Mouse (Mus musculus) kidney, embryonic 16.5 days (tissue): Measurements from ENCODE around the gene Gm37240. TPM values are rescaled to one million over a fixed set of nuclear protein-coding genes. Genes with fewer than 3 reads are reported as not detected.
A peak's percentile ranks its signal among the peaks of the same experiment; 100 is the strongest.

Source experiments
- ATAC-seq: fragments of 200-750 bp; cut with Nextera tagmentation; 2 replicates; pipeline ENCODE4 v1.8.0; 2017; ENCODE audit warnings: moderate TSS enrichment; ENCODE audit not compliant: low FRiP score, low TSS enrichment
- H3K27ac ChIP-seq: fragments of 300-500 bp; sonication (generic); 2 replicates; pipeline ENCODE4 v1.5.1; 2014; ENCODE audit warnings: low read length
- H3K27me3 ChIP-seq: fragments of 300-500 bp; sonication (generic); 2 replicates; pipeline ENCODE4 v1.6.1; 2014; ENCODE audit warnings: low read length, control low read depth, mixed read lengths; ENCODE audit not compliant: insufficient read depth
- H3K36me3 ChIP-seq: fragments of 300-500 bp; sonication (generic); 2 replicates; pipeline ENCODE4 v1.6.1; 2014; ENCODE audit warnings: low read length, control low read depth, mixed read lengths; ENCODE audit not compliant: insufficient read depth
- H3K4me1 ChIP-seq: fragments of 300-500 bp; sonication (generic); 2 replicates; pipeline ENCODE4 v1.6.1; 2014; ENCODE audit warnings: low read length, control low read depth, mixed read lengths; ENCODE audit not compliant: insufficient read depth
- H3K4me2 ChIP-seq: fragments of 300-500 bp; sonication (generic); replicated peaks from 2 replicates; pipeline ENCODE4 v1.6.1; 2014; ENCODE audit warnings: low read depth, low read length
- H3K4me3 ChIP-seq: fragments of 300-500 bp; sonication (generic); 2 replicates; pipeline ENCODE4 v1.5.1; 2014; ENCODE audit warnings: mild to moderate bottlenecking, low read length
- H3K9ac ChIP-seq: fragments of 300-500 bp; sonication (generic); replicated peaks from 2 replicates; pipeline ENCODE4 v1.6.1; 2014; ENCODE audit warnings: low read length
- H3K9me3 ChIP-seq: fragments of 300-500 bp; sonication (generic); 2 replicates; pipeline ENCODE4 v1.6.1; 2016; ENCODE audit warnings: low read length, control low read depth
- WGBS: fragments of 180-500 bp; shearing (Covaris S2); extraction: QIAGEN DNeasy Blood & Tissue Kit; methylation state at CpG from one replicate; pipeline ENCODE4 v1.1.7; 2014; 5-methylcytosine and 5-hydroxymethylcytosine counted together
- polyA plus RNA-seq: library from polyadenylated mRNA; unstranded; fragments of >200 nt; fragmentation: Nextera tagmentation; extraction: Ambion mirVana; gene quantifications from 2 replicates; pipeline ENCODE4 v1.2.1, GENCODE M21; 2015

Gm37240 gene
- polyA plus RNA-seq, 1 experiment from 2014 or later, result 8.7 TPM

DNA sequence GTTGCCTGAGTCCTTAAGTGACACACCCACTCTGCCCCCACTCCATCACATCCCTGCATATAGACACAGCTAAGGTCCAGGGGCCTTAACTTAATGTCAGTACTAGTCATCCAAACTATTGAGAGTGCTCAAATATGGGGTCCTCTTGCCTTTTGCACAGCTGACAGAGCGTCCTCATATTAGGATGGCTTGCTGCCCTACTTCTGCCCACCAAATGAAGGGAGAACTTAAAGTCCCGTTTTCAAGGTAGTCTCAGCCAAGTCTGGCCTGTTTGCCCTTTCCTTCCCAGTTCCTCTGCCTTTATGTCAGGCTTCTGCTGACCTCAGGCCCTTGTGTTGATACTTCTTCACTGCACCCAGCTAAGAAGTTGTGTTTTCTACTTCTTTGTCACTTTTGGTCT lies 914.4 kb downstream of the Gm37240 start:
- peaks cover 19% of the 10 kb centered on the region for H3K36me3 ChIP-seq
- H3K9me3 ChIP-seq, result no peaks in the 10 kb centered on the region
- no peaks in the 10 kb centered on the region for H3K4me1 ChIP-seq
- H3K9ac ChIP-seq, result no peak overlapping the region
- no peak overlapping the region for H3K4me2 ChIP-seq
- no peak for ATAC-seq
- H3K27ac ChIP-seq, result no peak overlapping the region
- H3K4me3 ChIP-seq, result no peak overlapping the region
- no peaks in the 10 kb centered on the region for H3K27me3 ChIP-seq
- WGBS, result 90% methylated on average over 2 of the region's 2 CpGs

- ATAC-seq, result no peak
- Histone ChIP-seq H3K27ac (no peak overlapping the region), H3K9ac (no peak overlapping the region), H3K4me1 (no peaks in the 10 kb centered on the region), H3K4me3 (no peak overlapping the region), H3K4me2 (no peak overlapping the region), H3K9me3 (no peaks in the 10 kb centered on the region), H3K36me3 (peaks cover 13% of the 10 kb centered on the region), H3K27me3 (no peaks in the 10 kb centered on the region)
- 88% methylated on average over 5 of the region's 5 CpGs for WGBS
Observed at GRCm38 (mm10) chr3:84971561-84971960, 915.8 kb downstream of the Gm37240 start.

DNA sequence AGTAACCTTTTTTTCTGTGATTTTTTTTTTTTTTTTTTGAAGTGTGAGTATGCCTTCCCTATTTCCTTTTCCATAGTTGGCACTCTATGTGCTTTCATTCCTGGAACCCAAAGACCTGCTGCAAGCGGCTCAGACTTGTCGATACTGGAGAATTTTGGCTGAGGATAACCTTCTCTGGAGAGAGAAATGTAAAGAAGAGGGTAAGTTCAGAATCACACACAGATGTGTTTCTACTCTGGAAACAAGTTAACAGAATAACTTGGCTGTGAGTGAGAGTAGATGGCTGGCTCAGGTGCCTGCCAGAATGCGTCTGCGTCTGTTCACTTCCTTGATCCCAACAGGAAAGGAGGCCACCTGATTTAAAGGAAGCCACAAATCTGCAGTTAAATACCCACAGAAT lies 920.0 kb downstream of the Gm37240 start:
- Histone ChIP-seq H3K4me1 (no peaks in the 10 kb centered on the region), H3K9me3 (no peaks in the 10 kb centered on the region), H3K4me3 (no peak overlapping the region), H3K27ac (no peak overlapping the region), H3K9ac (no peak overlapping the region), H3K4me2 (no peak overlapping the region), H3K27me3 (no peaks in the 10 kb centered on the region), H3K36me3 (0 out of 2 replicates have a peak, but pooled peaks cover 11% of the 10 kb centered on the region)
- whole genome bisulfite sequencing, result 91% methylated on average over 4 of the region's 4 CpGs
- no peak for ATAC-seq

GRCm38 (mm10) chr3:84965156-84965555 lies 922.2 kb downstream of the Gm37240 start:
- Histone ChIP-seq H3K27ac (no peak overlapping the region), H3K4me1 (no peaks in the 10 kb centered on the region), H3K4me2 (no peak overlapping the region), H3K4me3 (no peak overlapping the region), H3K9ac (no peak overlapping the region), H3K27me3 (no peaks in the 10 kb centered on the region), H3K9me3 (no peaks in the 10 kb centered on the region), H3K36me3 (peaks cover 11% of the 10 kb centered on the region; the same call in 1 of the 2 replicates)
- 91% methylated on average over 5 of the region's 5 CpGs for WGBS
- no peak for ATAC-seq

DNA sequence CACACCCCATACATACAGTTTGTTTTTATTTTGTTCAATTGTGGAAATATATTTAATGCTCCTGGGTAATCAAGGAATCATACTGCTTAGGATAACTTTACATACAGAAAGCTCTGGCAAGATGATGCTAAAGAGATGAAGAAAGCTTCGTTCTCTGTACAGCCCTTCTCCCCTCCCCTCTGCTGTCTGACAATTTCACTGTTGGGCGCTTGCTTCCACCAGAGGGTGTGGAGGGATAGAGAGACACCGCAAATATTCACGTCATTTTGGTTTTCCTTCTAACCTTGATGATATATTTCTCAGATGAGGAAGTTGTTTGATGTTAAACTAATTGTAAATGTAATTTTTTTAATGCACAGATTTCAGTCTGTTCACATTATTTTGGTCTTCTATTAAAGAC lies 931.5 kb downstream of the Gm37240 start:
- peaks cover 7% of the 10 kb centered on the region; the same call in 1 of the 2 replicates for H3K36me3 ChIP-seq
- no peaks in the 10 kb centered on the region for H3K27me3 ChIP-seq
- H3K4me1 ChIP-seq, result peaks cover 3% of the 10 kb centered on the region; the same call in 1 of the 2 replicates
- H3K4me3 ChIP-seq, result no peak overlapping the region
- no peak overlapping the region for H3K27ac ChIP-seq
- no peak for ATAC-seq
- H3K4me2 ChIP-seq, result no peak overlapping the region
- H3K9ac ChIP-seq, result no peak overlapping the region
- no peaks in the 10 kb centered on the region for H3K9me3 ChIP-seq
- WGBS, result 80% methylated on average over 4 of the region's 4 CpGs

GRCm38 (mm10) chr3:84955011-84955775 lies 932.1 kb downstream of the Gm37240 start:
- Histone ChIP-seq H3K4me2 (no peak overlapping the region), H3K4me3 (no peak overlapping the region), H3K9ac (no peak overlapping the region), H3K27ac (no peak overlapping the region), H3K9me3 (no peaks in the 10 kb centered on the region), H3K4me1 (peaks cover 3% of the 10 kb centered on the region; the same call in 1 of the 2 replicates), H3K36me3 (peaks cover 6% of the 10 kb centered on the region; the same call in 1 of the 2 replicates), H3K27me3 (no peaks in the 10 kb centered on the region)
- no peak for ATAC-seq
- 91% methylated on average over 8 of the region's 8 CpGs for WGBS

DNA sequence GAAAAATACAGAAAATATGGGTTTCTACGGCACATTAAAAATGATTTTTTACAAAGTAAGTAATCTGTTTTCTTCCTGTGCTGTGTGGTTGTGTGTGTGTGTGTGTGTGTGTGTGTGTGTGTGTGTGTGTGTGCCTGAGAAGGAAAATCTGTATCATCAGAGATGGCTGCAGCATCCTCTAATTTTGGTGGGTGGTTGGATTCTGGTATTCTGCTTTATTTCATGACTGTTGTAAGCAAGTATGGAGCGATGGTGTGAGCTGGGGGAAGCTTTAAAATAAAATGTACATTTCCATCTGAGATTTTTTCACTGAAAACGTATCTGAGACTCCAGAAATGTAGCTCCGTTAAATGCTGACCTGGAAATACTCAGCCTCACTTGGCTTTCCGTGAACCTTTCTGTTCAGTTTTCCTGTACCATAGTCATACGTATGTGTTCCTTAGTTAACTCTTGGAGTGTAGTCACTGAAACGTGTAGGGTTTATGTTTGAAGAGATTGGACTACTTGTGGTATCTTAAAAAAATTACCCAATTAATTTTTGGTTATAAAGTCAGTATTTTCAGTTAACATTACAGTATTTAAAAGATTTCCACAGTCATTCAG lies 934.6 kb downstream of the Gm37240 start:
- no peaks in the 10 kb centered on the region for H3K9me3 ChIP-seq
- whole genome bisulfite sequencing, result 55% methylated on average over 7 of the region's 7 CpGs
- ATAC-seq, result no peak
- peak overlapping the region; percentile 42 for H3K9ac ChIP-seq
- peaks cover 3% of the 10 kb centered on the region; the same call in 1 of the 2 replicates for H3K4me1 ChIP-seq
- peak overlapping the region; percentile 46 for H3K4me3 ChIP-seq
- peak overlapping the region; percentile 73 for H3K4me2 ChIP-seq
- peak overlapping the region; percentile 57; the same call in 1 of the 2 replicates for H3K27ac ChIP-seq
- H3K36me3 ChIP-seq, result no peaks in the 10 kb centered on the region
- H3K27me3 ChIP-seq, result no peaks in the 10 kb centered on the region

DNA sequence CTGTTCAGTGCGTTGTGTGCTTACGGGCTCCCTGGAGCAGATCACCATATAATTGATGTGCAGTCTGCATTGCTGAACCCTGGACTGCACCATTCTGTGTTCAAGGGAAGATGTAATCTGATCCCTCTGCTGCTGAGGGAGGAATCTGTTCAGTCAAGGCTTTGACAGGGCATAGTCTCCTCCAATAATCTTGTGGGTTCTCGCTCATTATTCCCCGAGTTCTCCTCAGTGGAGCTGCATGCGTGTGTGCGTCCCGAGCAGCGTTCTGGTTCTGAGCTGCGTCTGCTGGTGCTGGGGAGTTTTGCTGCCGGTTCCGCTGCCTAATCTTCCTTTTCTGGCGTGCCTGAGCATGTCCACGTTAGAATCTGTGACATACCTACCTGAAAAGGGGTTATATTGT lies 935.2 kb downstream of the Gm37240 start:
- H3K4me1 ChIP-seq, result peaks cover 3% of the 10 kb centered on the region; the same call in 1 of the 2 replicates
- H3K4me3 ChIP-seq, result peak overlapping the region; percentile 46
- peak overlapping the region; percentile 57; the same call in 1 of the 2 replicates for H3K27ac ChIP-seq
- H3K9me3 ChIP-seq, result no peaks in the 10 kb centered on the region
- peak overlapping the region; percentile 73 for H3K4me2 ChIP-seq
- WGBS, result 9% methylated on average over 13 of the region's 13 CpGs
- ATAC-seq, result peak; percentile 100
- no peaks in the 10 kb centered on the region for H3K27me3 ChIP-seq
- peak overlapping the region; percentile 42 for H3K9ac ChIP-seq
- no peaks in the 10 kb centered on the region for H3K36me3 ChIP-seq

DNA sequence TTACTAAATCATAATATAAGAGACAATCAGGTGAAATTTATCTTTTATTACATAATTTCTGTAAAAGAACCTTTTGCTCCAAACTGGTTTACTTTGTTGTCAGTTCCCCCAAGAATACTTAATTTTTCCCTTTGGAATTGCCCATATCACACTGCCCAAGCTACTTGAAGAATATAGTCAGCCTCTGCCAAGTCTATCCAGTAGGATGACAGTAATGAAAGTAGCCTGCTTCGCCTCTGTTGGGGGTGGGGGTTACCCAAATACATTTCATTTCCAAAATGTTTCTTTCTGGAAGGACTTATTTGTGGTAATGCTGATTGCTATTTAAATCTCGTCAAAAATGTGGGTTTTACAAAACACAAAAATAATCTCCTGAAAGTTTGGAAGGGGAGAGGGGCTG lies 935.6 kb downstream of the Gm37240 start:
- Histone ChIP-seq H3K9ac (peak overlapping the region; percentile 42; the same call in 1 of the 2 replicates), H3K4me2 (peak overlapping the region; percentile 73), H3K27me3 (no peaks in the 10 kb centered on the region), H3K9me3 (no peaks in the 10 kb centered on the region), H3K27ac (0 out of 2 replicates have a peak overlapping the region, but pooled peaks have one; percentile 57), H3K36me3 (no peaks in the 10 kb centered on the region), H3K4me1 (peaks cover 3% of the 10 kb centered on the region; the same call in 1 of the 2 replicates), H3K4me3 (peak overlapping the region; percentile 46)
- 22% methylated on average over 2 of the region's 2 CpGs for WGBS
- ATAC-seq, result peak; percentile 72; the same call in 1 of the 2 replicates

GRCm38 (mm10) chr3:84949387-84949786 lies 937.9 kb downstream of the Gm37240 start:
- H3K27ac ChIP-seq, result no peak overlapping the region
- H3K4me3 ChIP-seq, result no peak overlapping the region
- H3K9me3 ChIP-seq, result no peaks in the 10 kb centered on the region
- no peak for ATAC-seq
- H3K9ac ChIP-seq, result no peak overlapping the region
- no peaks in the 10 kb centered on the region for H3K27me3 ChIP-seq
- peaks cover 3% of the 10 kb centered on the region; the same call in 1 of the 2 replicates for H3K4me1 ChIP-seq
- no peak overlapping the region for H3K4me2 ChIP-seq
- 87% methylated on average over 4 of the region's 4 CpGs for WGBS
- no peaks in the 10 kb centered on the region for H3K36me3 ChIP-seq
